Mouse (Mus musculus) G1E (cell line): ENCODE results near the gene Senp7. TPM values are rescaled to one million over a fixed set of nuclear protein-coding genes. Genes with fewer than 3 reads are reported as not detected.
A peak's percentile ranks its signal among the peaks of the same experiment; 100 is the strongest.

ENCODE experiments used
- ATAC-seq: 2 replicates; pipeline ENCODE4 v1.8.0; 2016; ENCODE audit warnings: mild to moderate bottlenecking; ENCODE audit not compliant: insufficient number of reproducible peaks, poor library complexity, low FRiP score, severe bottlenecking; ENCODE audit errors: extremely low read depth
- DNase-seq: peaks from one replicate; pipeline ENCODE4 v3.0.0; 2012; ENCODE audit warnings: low spot score
- H3K27me3 ChIP-seq: 2 replicates; pipeline ENCODE4 v1.6.1; 2012; ENCODE audit warnings: mild to moderate bottlenecking, low read length, inconsistent platforms; ENCODE audit not compliant: insufficient read depth
- H3K36me3 ChIP-seq: replicated peaks from 2 replicates; pipeline ENCODE3; 2012; ENCODE audit warnings: mild to moderate bottlenecking, inconsistent platforms
- H3K4me1 ChIP-seq: 2 replicates; pipeline ENCODE4 v1.6.1; 2012; ENCODE audit warnings: low read depth, low read length, inconsistent platforms, mixed read lengths; ENCODE audit not compliant: insufficient read depth
- H3K4me3 ChIP-seq: 2 replicates; pipeline ENCODE4 v1.5.1; 2012; ENCODE audit warnings: low read depth, mild to moderate bottlenecking, inconsistent platforms, low read length, moderate library complexity, mixed read lengths
- H3K9me3 ChIP-seq: replicated peaks from 2 replicates; pipeline ENCODE4 v1.6.1; 2012; ENCODE audit warnings: inconsistent platforms
- CTCF ChIP-seq: IDR thresholded peaks from 2 replicates; pipeline ENCODE4 v1.5.1; 2012; ENCODE audit warnings: low read depth, low read length, inconsistent platforms, mixed read lengths
- GATA1 ChIP-seq: IDR thresholded peaks from 2 replicates; pipeline ENCODE4 v1.6.1; 2012; ENCODE audit warnings: borderline replicate concordance, low read length, inconsistent platforms, mixed read lengths
- GATA2 ChIP-seq: IDR thresholded peaks from 2 replicates; pipeline ENCODE4 v1.6.1; 2012; ENCODE audit warnings: low read depth, low read length, inconsistent platforms, borderline replicate concordance
- POLR2AphosphoS5 ChIP-seq: IDR thresholded peaks from 2 replicates; pipeline ENCODE4 v1.6.1; 2012; ENCODE audit warnings: low read depth, low read length, inconsistent platforms; ENCODE audit not compliant: insufficient replicate concordance
- TAL1 ChIP-seq: conservative IDR thresholded peaks from 2 replicates; pipeline ENCODE4 v1.6.1; 2012; ENCODE audit warnings: low read depth, low read length, inconsistent platforms, mixed read lengths
- polyA plus RNA-seq: library from polyadenylated mRNA; stranded (reverse); fragments of >175 nt; gene quantifications from 2 replicates; pipeline ENCODE4 v1.2.3, GENCODE M21; 2012
- total RNA-seq, 2 experiments: library from RNA; stranded (forward) in 1 of 2; stranded (reverse) in 1 of 2; fragments of 200-1000 nt in 1 of 2; fragments of >200 nt in 1 of 2; fragmentation: Nextera tagmentation in 1 of 2; gene quantifications; 2 replicates each; pipeline ENCODE4 v1.2.3; 2014 to 2017

The Senp7 gene
- total and polyA plus RNA-seq, 3 experiments: 20.5 to 115 (median 37.4) TPM

GRCm38 (mm10) chr16:56074122-56074521 lies 26.0 kb downstream of the Senp7 start:
- DNase-seq (peak; percentile 25), ATAC-seq (peak; percentile 41)
- Histone ChIP-seq H3K27me3 (no peaks in the 10 kb centered on the region), H3K36me3 (peaks cover 14% of the 10 kb centered on the region), H3K4me1 (peaks cover 63% of the 10 kb centered on the region), H3K9me3 (no peaks in the 10 kb centered on the region), H3K4me3 (peak overlapping the region; percentile 60; the same call in 1 of the 2 replicates)
- TF ChIP-seq POLR2AphosphoS5 (no peak), TAL1 (peak; percentile 33; the same call in 1 of the 2 replicates)

GRCm38 (mm10) chr16:56074565-56074964 lies 26.4 kb downstream of the Senp7 start:
- TF ChIP-seq GATA1 (no peak), TAL1 (no peak), CTCF (no peak), POLR2AphosphoS5 (no peak), GATA2 (no peak)
- peaks cover 62% of the 10 kb centered on the region for H3K4me1 ChIP-seq
- no peaks in the 10 kb centered on the region for H3K9me3 ChIP-seq
- peak overlapping the region; percentile 57; the same call in 1 of the 2 replicates for H3K4me3 ChIP-seq
- no peaks in the 10 kb centered on the region for H3K27me3 ChIP-seq
- peaks cover 18% of the 10 kb centered on the region for H3K36me3 ChIP-seq
- no peak for ATAC-seq
- DNase-seq: no peak

DNA sequence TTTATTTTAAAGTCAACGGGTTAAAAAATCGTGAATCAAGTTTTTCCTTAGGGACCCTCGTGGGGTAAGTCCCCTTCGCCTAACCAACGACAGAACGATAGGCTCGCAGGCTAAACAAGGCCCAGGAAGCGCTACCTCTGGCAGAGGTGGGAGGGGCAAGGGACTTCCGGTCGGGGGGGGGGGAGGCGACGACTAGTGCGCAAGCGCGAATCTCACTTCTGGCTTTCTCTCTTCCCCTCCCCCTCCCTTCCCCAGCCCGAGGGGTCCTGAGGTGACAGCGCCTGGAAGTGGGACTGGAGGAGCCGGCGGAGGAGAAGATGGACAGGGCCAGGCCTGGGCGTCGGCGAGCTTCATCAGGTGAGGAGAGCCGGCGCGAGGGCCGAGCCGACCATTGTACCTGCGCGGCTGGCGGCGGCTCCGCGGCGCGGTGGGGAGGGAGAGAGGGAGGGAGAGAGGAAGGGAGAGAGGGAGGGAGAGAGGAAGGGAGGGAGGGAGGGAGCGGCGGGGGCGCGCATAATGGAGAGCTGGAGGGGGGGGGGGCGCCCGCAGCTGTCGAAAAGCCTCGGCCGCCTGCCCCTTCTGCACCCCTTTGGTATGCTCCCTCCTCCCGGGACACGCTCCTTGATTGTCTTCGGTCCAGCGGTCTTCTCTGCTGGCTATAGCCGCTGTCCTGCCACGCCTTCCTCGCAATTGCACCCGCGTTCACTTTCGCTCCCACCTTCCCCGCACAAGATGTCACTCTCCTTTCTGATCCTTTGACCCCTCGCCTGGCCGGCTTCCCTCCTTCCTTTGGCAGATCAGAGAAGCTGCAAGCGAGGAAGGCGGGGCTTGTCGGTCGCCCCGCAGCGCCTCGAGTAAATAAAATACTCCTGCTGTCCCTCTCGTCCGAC lies 27.3 kb downstream of the Senp7 start:
- Histone ChIP-seq H3K4me3 (peak overlapping the region; percentile 88), H3K4me1 (peaks cover 60% of the 10 kb centered on the region), H3K36me3 (peaks cover 22% of the 10 kb centered on the region), H3K9me3 (no peaks in the 10 kb centered on the region), H3K27me3 (no peaks in the 10 kb centered on the region)
- no peak for TF ChIP-seq POLR2AphosphoS5
- TF ChIP-seq TAL1: no peak
- no peak for TF ChIP-seq CTCF
- TF ChIP-seq GATA1: no peak
- DNase-seq (peak; percentile 75), ATAC-seq (0 out of 2 replicates have a peak, but pooled peaks have one; percentile 9)

DNA sequence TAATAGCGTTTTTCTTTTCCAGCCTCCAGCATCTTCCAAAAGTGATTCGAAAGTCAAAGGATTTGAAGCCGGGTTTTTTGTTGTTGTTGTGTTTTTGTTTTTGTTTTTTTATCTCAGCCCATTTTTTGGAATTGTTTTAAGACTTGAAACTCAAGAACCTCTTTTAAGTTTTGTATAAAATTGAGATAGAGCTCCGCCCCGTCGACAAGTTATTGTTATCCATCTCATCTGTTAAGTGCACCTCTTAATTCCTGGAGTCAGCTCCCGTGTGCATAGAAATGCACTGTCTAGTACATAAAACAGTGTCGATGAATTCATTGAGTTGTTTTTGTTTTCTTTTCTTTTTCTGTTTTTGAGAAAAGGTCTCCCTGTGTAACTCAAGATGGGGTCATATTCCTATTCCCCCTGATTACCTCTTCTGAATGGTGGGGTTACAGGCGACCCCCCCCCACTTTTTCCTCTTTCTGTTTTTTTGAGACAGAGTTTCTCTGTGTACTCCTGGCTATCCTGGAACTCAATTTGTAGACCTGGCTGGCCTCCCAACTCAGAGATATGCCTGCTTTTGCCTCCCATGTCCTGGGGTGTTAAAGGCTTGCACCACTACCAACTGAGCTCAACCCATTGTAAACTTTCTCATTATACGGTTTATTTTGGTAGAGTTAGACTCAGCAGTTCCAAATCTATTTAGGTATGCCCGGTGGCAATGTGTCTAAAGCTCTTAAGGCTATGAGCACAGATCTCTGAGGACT lies 28.2 kb downstream of the Senp7 start:
- TF ChIP-seq GATA2 (no peak), GATA1 (no peak), POLR2AphosphoS5 (no peak), TAL1 (no peak), CTCF (no peak)
- ATAC-seq: no peak
- Histone ChIP-seq H3K4me3 (peak overlapping the region; percentile 88), H3K9me3 (no peaks in the 10 kb centered on the region), H3K36me3 (peaks cover 30% of the 10 kb centered on the region), H3K4me1 (peaks cover 52% of the 10 kb centered on the region), H3K27me3 (no peaks in the 10 kb centered on the region)
- no peak for DNase-seq

DNA sequence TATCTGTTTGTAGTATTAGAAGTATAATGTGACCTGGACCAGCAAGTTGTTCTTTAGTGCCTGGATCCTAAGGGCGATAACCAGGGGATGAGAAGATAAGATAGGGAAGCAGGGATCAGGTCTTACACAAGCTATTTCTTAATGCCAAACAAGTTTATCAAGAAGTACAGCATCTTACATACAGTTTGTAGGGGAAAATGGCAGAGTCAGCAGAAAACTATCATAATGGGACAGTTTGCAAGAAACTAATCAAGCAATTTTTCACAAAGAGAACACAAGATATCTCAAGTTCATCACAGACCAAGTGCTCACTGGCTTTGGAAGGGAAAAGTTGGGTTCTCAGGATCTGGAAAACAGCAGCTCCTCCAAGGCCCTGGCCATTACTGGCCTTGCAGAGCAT lies 31.3 kb downstream of the Senp7 start:
- ATAC-seq (no peak), DNase-seq (no peak)
- Histone ChIP-seq H3K36me3 (peaks cover 38% of the 10 kb centered on the region), H3K4me3 (no peak overlapping the region), H3K4me1 (peaks cover 22% of the 10 kb centered on the region), H3K9me3 (no peaks in the 10 kb centered on the region), H3K27me3 (no peaks in the 10 kb centered on the region)
- no peak for TF ChIP-seq GATA1
- TF ChIP-seq POLR2AphosphoS5: no peak
- TF ChIP-seq GATA2: no peak
- no peak for TF ChIP-seq CTCF
- no peak for TF ChIP-seq TAL1

DNA sequence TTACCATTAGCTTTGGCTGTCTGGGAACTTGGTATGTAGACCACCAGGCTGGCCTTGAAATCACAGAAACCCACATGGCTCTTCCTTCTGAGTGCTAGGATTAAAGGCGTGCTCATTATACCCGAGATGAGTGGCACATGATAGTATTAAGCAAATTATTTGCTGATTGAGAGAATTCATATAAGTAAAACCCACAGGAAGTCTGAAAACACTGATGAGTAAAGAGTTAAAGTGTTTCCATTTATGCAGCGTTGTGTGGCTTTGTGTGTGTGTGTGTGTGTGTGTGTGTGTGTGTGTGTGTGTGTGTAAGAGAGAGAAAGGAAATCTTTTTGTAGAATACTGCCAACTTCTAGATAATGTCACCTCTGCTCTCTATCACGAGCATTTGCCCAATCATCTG lies 33.6 kb downstream of the Senp7 start:
- H3K4me1 ChIP-seq: peaks cover 20% of the 10 kb centered on the region
- H3K36me3 ChIP-seq: peaks cover 53% of the 10 kb centered on the region
- no peak overlapping the region for H3K4me3 ChIP-seq
- TF ChIP-seq POLR2AphosphoS5: no peak
- TF ChIP-seq CTCF: no peak
- no peak for TF ChIP-seq GATA2
- TF ChIP-seq TAL1: no peak
- TF ChIP-seq GATA1: no peak
- no peaks in the 10 kb centered on the region for H3K9me3 ChIP-seq
- no peaks in the 10 kb centered on the region for H3K27me3 ChIP-seq
- no peak for ATAC-seq
- DNase-seq: no peak

GRCm38 (mm10) chr16:56086336-56086735 lies 38.2 kb downstream of the Senp7 start:
- no peak for DNase-seq
- Histone ChIP-seq H3K27me3 (no peaks in the 10 kb centered on the region), H3K4me1 (peaks cover 5% of the 10 kb centered on the region), H3K9me3 (no peaks in the 10 kb centered on the region), H3K36me3 (peaks cover 51% of the 10 kb centered on the region), H3K4me3 (no peak overlapping the region)
- TF ChIP-seq GATA2: no peak
- no peak for TF ChIP-seq GATA1
- TF ChIP-seq TAL1: no peak
- no peak for TF ChIP-seq POLR2AphosphoS5
- no peak for TF ChIP-seq CTCF
- ATAC-seq: no peak
